ENCODE assay signal across 10 mouse cellular contexts in the genomic region with DNA sequence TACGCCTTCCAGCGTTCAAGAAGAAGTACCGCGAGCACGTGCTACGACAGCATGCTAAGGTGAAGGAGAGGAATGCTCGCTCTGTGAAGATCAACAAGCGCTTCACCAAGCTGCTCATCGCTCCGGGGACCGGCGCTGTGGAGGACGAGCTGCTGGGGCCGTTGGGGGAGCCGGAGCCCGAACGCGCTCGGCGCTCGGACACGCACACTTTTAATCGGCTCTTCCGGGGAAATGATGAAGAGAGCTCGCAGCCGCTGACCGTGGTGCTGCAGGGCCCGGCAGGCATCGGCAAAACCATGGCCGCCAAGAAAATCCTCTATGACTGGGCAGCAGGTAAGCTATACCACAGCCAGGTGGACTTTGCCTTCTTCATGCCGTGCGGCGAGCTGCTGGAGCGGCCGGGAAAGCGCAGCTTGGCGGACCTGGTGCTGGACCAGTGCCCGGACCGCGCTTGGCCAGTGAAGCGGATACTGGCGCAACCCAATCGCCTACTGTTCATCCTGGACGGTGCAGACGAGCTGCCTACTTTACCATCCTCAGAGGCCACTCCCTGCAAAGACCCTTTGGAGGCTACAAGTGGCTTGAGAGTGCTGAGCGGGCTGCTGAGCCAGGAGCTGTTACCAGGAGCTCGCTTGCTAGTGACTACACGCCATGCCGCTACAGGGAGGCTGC. TPM values are rescaled to one million over a fixed set of nuclear protein-coding genes. Genes with fewer than 3 reads are reported as not detected.
A peak's percentile ranks its signal among the peaks of the same experiment; 100 is the strongest.
DNase-seq lines count a peak whose midpoint lies in the region; ATAC-seq and TF ChIP-seq lines count a peak whose summit lies in the region.
"Had no signal": no experiment of that assay in that cellular context is flagged by ENCODE, and none has a peak within 500 bp of the region (broad histone marks: within the 10 kb centered on the region; RNA-seq: fewer than 3 reads in every experiment).

No protein-coding gene starts in this region.

- peak overlapping the region; percentile 62 for H3K4me2 ChIP-seq in heart, embryonic 11.5 days
- peak overlapping the region; percentile 90 for H3K4me2 ChIP-seq in hindbrain, embryonic 13.5 days
- H3K4me2 ChIP-seq in limb, embryonic 15.5 days = peak overlapping the region; percentile 72
- peak overlapping the region; percentile 94 for H3K4me2 ChIP-seq in midbrain, embryonic 16.5 days (ENCODE audit: low read length)

- no peak for DNase-seq in heart, adult 8-10 months (ENCODE audit: low spot score)
- peak; percentile 68 to 79 for DNase-seq in adrenal gland, postnatal 36 days
- no peak for DNase-seq in urinary bladder, postnatal 25 days (ENCODE audit: low spot score)

- WGBS in heart, embryonic 11.5 days (ENCODE audit: insufficient replicate concordance) = under 1% methylated on average over 49 of the region's 49 CpGs
- WGBS in hindbrain, embryonic 13.5 days = under 1% methylated on average over 49 of the region's 49 CpGs
- under 1% methylated on average over 49 of the region's 49 CpGs for WGBS in limb, embryonic 15.5 days
- under 1% methylated on average over 49 of the region's 49 CpGs for WGBS in midbrain, embryonic 16.5 days

- TF ChIP-seq CTCF in embryonic fibroblast, embryonic 13.5 days (IDR thresholded peaks at IDR 0.05; ENCODE audit: borderline replicate concordance, insufficient read depth, low read length) = no peak

- no peak for ATAC-seq in heart, embryonic 11.5 days (replicated peaks; ENCODE audit: insufficient number of reproducible peaks, low FRiP score, low TSS enrichment)
- peak; percentile 54; the same call in 1 of the 2 replicates for ATAC-seq in hindbrain, embryonic 13.5 days (ENCODE audit: low FRiP score)
- no peak for ATAC-seq in limb, embryonic 15.5 days (ENCODE audit: insufficient number of reproducible peaks, low FRiP score, low TSS enrichment, low read depth)
- peak; percentile 64; the same call in 1 of the 2 replicates for ATAC-seq in midbrain, embryonic 16.5 days

- peaks cover 78% of the 10 kb centered on the region for H3K27me3 ChIP-seq in heart, embryonic 11.5 days (ENCODE audit: control insufficient read depth, insufficient read depth, low read length)
- H3K27me3 ChIP-seq in hindbrain, embryonic 13.5 days = peaks cover 79% of the 10 kb centered on the region
- peaks cover 65% of the 10 kb centered on the region for H3K27me3 ChIP-seq in limb, embryonic 15.5 days
- H3K27me3 ChIP-seq in midbrain, embryonic 16.5 days (ENCODE audit: control insufficient read depth, insufficient read depth, low read depth, low read length) = peaks cover 55% of the 10 kb centered on the region

- H3K36me3 ChIP-seq in heart, embryonic 11.5 days (ENCODE audit: control insufficient read depth, insufficient read depth, low read length) = no peaks in the 10 kb centered on the region
- H3K36me3 ChIP-seq in hindbrain, embryonic 13.5 days = no peaks in the 10 kb centered on the region
- H3K36me3 ChIP-seq in limb, embryonic 15.5 days = no peaks in the 10 kb centered on the region
- no peaks in the 10 kb centered on the region for H3K36me3 ChIP-seq in midbrain, embryonic 16.5 days (ENCODE audit: control insufficient read depth, insufficient read depth, low read length)
- H3K36me3 ChIP-seq: G1E had no signal

- TF ChIP-seq POLR2A in embryonic fibroblast, embryonic 13.5 days (IDR thresholded peaks at IDR 0.05; ENCODE audit: low read depth, low read length) = no peak

- no peak overlapping the region for H3K9ac ChIP-seq in heart, embryonic 11.5 days (ENCODE audit: low read depth, low read length)
- peak overlapping the region; percentile 61 for H3K9ac ChIP-seq in hindbrain, embryonic 13.5 days
- H3K9ac ChIP-seq in limb, embryonic 15.5 days = no peak overlapping the region
- peak overlapping the region; percentile 69 for H3K9ac ChIP-seq in midbrain, embryonic 16.5 days (ENCODE audit: low read depth, low read length)

- H3K9me3 ChIP-seq in heart, embryonic 11.5 days (replicated peaks; ENCODE audit: control insufficient read depth, low read length) = no peaks in the 10 kb centered on the region
- no peaks in the 10 kb centered on the region for H3K9me3 ChIP-seq in hindbrain, embryonic 13.5 days
- H3K9me3 ChIP-seq in limb, embryonic 15.5 days = no peaks in the 10 kb centered on the region
- H3K9me3 ChIP-seq in midbrain, embryonic 16.5 days (replicated peaks; ENCODE audit: control insufficient read depth, low read length, poor library complexity, severe bottlenecking) = no peaks in the 10 kb centered on the region

- H3K4me1 ChIP-seq in heart, embryonic 11.5 days (ENCODE audit: control insufficient read depth, insufficient read depth, low read length) = peaks cover 7% of the 10 kb centered on the region; the same call in 1 of the 2 replicates
- H3K4me1 ChIP-seq in embryonic fibroblast, embryonic 13.5 days (ENCODE audit: control insufficient read depth, insufficient read depth, low read length) = 0 out of 2 replicates have a peak, but pooled peaks cover 2% of the 10 kb centered on the region
- peaks cover 25% of the 10 kb centered on the region for H3K4me1 ChIP-seq in hindbrain, embryonic 13.5 days (replicated peaks)
- peaks cover 15% of the 10 kb centered on the region for H3K4me1 ChIP-seq in limb, embryonic 15.5 days
- peaks cover 12% of the 10 kb centered on the region for H3K4me1 ChIP-seq in midbrain, embryonic 16.5 days (ENCODE audit: control insufficient read depth, insufficient read depth, low read length)

- H3K4me3 ChIP-seq in heart, embryonic 11.5 days (ENCODE audit: low read depth, low read length) = peak overlapping the region; percentile 35
- H3K4me3 ChIP-seq in embryonic fibroblast, embryonic 13.5 days (ENCODE audit: insufficient read depth, low read length) = peak overlapping the region; percentile 10
- H3K4me3 ChIP-seq in hindbrain, embryonic 13.5 days = peak overlapping the region; percentile 42
- peak overlapping the region; percentile 35 for H3K4me3 ChIP-seq in limb, embryonic 15.5 days
- H3K4me3 ChIP-seq in midbrain, embryonic 16.5 days (ENCODE audit: low read depth, low read length) = peak overlapping the region; percentile 46

- H3K27ac ChIP-seq in heart, embryonic 11.5 days (ENCODE audit: low read depth, low read length) = no peak overlapping the region
- no peak overlapping the region for H3K27ac ChIP-seq in embryonic fibroblast, embryonic 13.5 days (ENCODE audit: insufficient read depth, low read length)
- H3K27ac ChIP-seq in hindbrain, embryonic 13.5 days = no peak overlapping the region
- no peak overlapping the region for H3K27ac ChIP-seq in limb, embryonic 15.5 days
- no peak overlapping the region for H3K27ac ChIP-seq in midbrain, embryonic 16.5 days (ENCODE audit: low read length)

RNA-seq across cellular contexts. Expression of gene Nlrp6, which starts 1.8 kb away (rescaled TPM):
- not detected in 2 replicates for polyA plus RNA-seq in heart, embryonic 11.5 days (2014; fragmentation: Nextera tagmentation; extraction: Ambion mirVana)
- total RNA-seq in heart, adult 8-10 months (2022) = not detected
- 1 to 10 TPM in 1 of 2 experiments, under 1 TPM in 1; 0.99 to 1.1 TPM for total RNA-seq in adrenal gland, postnatal 36 days (2021)
- not detected in 2 replicates for polyA plus RNA-seq in embryonic fibroblast, embryonic 13.5 days (2011; ENCODE audit: insufficient read length, low read depth, missing spikeins)
- polyA plus RNA-seq in hindbrain, embryonic 13.5 days (2015; fragmentation: Nextera tagmentation; extraction: Ambion mirVana) = 0.09 and 0.12 TPM in 2 replicates
- 0.28 and 0.45 TPM in 2 replicates for polyA plus RNA-seq in limb, embryonic 15.5 days (2015; fragmentation: Nextera tagmentation; extraction: Ambion mirVana)
- polyA plus RNA-seq in midbrain, embryonic 16.5 days (2015; fragmentation: Nextera tagmentation; extraction: Ambion mirVana) = 0.58 and 0.81 TPM in 2 replicates

RNA-seq across cellular contexts. Expression of gene Pgghg, which starts 18.7 kb away (rescaled TPM):
- 11.1 and 12.0 TPM in 2 replicates for polyA plus RNA-seq in heart, embryonic 11.5 days (2014; fragmentation: Nextera tagmentation; extraction: Ambion mirVana)
- total RNA-seq in heart, adult 8-10 months (2022) = 1 to 10 TPM; 3.8 to 5.3 (median 4.3) TPM
- 10 to 100 TPM; 35.8 to 38.1 TPM for total RNA-seq in adrenal gland, postnatal 36 days (2021)
- 14.3 and 19.1 TPM in 2 replicates for polyA plus RNA-seq in embryonic fibroblast, embryonic 13.5 days (2011; ENCODE audit: insufficient read length, low read depth, missing spikeins)
- 8.8 and 10.4 TPM in 2 replicates for polyA plus RNA-seq in hindbrain, embryonic 13.5 days (2015; fragmentation: Nextera tagmentation; extraction: Ambion mirVana)
- 23.1 and 24.9 TPM in 2 replicates for polyA plus RNA-seq in limb, embryonic 15.5 days (2015; fragmentation: Nextera tagmentation; extraction: Ambion mirVana)
- 5.4 and 6.3 TPM in 2 replicates for polyA plus RNA-seq in midbrain, embryonic 16.5 days (2015; fragmentation: Nextera tagmentation; extraction: Ambion mirVana)

RNA-seq across cellular contexts. Expression of gene Cox8b, which starts 22.3 kb away (rescaled TPM):
- 69.2 and 75.4 TPM in 2 replicates for polyA plus RNA-seq in heart, embryonic 11.5 days (2014; fragmentation: Nextera tagmentation; extraction: Ambion mirVana)
- 1,000 to 10,000 TPM; 2,926 to 3,503 (median 3,138) TPM for total RNA-seq in heart, adult 8-10 months (2022)
- total RNA-seq in adrenal gland, postnatal 36 days (2021) = 1,000 to 10,000 TPM in 1 of 2 experiments, 100 to 1,000 TPM in 1; 964 to 1,065 TPM
- not detected in 2 replicates for polyA plus RNA-seq in embryonic fibroblast, embryonic 13.5 days (2011; ENCODE audit: insufficient read length, low read depth, missing spikeins)
- 0.69 TPM in 1 of 2 replicates, not detected in the other for polyA plus RNA-seq in hindbrain, embryonic 13.5 days (2015; fragmentation: Nextera tagmentation; extraction: Ambion mirVana)
- polyA plus RNA-seq in limb, embryonic 15.5 days (2015; fragmentation: Nextera tagmentation; extraction: Ambion mirVana) = 19.6 and 58.3 TPM in 2 replicates
- polyA plus RNA-seq in midbrain, embryonic 16.5 days (2015; fragmentation: Nextera tagmentation; extraction: Ambion mirVana) = not detected in 2 replicates
- total RNA-seq: G1E had no signal
- polyA plus RNA-seq: G1E had no signal

RNA-seq across cellular contexts. Expression of gene Ifitm5, which starts 27.6 kb away (rescaled TPM):
- 0.34 TPM in 1 of 2 replicates, not detected in the other for polyA plus RNA-seq in heart, embryonic 11.5 days (2014; fragmentation: Nextera tagmentation; extraction: Ambion mirVana)
- under 1 TPM in 3 of 4 experiments, not detected in 1; 0.35 to 0.72 (median 0.37) TPM for total RNA-seq in heart, adult 8-10 months (2022)
- total RNA-seq in adrenal gland, postnatal 36 days (2021) = 1 to 10 TPM in 1 of 2 experiments, under 1 TPM in 1; 0.63 to 1.7 TPM
- 3.0 TPM in 1 of 2 replicates, not detected in the other for polyA plus RNA-seq in embryonic fibroblast, embryonic 13.5 days (2011; ENCODE audit: insufficient read length, low read depth, missing spikeins)
- polyA plus RNA-seq in hindbrain, embryonic 13.5 days (2015; fragmentation: Nextera tagmentation; extraction: Ambion mirVana) = 0.36 and 1.7 TPM in 2 replicates
- 46.1 and 62.9 TPM in 2 replicates for polyA plus RNA-seq in limb, embryonic 15.5 days (2015; fragmentation: Nextera tagmentation; extraction: Ambion mirVana)
- polyA plus RNA-seq in midbrain, embryonic 16.5 days (2015; fragmentation: Nextera tagmentation; extraction: Ambion mirVana) = 0.29 and 1.3 TPM in 2 replicates
- total RNA-seq: layer of hippocampus, postnatal 14 days had no signal

RNA-seq across cellular contexts. Expression of gene Gm45717, which starts 33.2 kb away (rescaled TPM):
- 0.46 TPM in 1 of 2 replicates, not detected in the other for polyA plus RNA-seq in heart, embryonic 11.5 days (2014; fragmentation: Nextera tagmentation; extraction: Ambion mirVana)
- total RNA-seq in heart, adult 8-10 months (2022) = not detected
- not detected for total RNA-seq in adrenal gland, postnatal 36 days (2021)
- polyA plus RNA-seq in embryonic fibroblast, embryonic 13.5 days (2011; ENCODE audit: insufficient read length, low read depth, missing spikeins) = not detected in 2 replicates
- polyA plus RNA-seq in hindbrain, embryonic 13.5 days (2015; fragmentation: Nextera tagmentation; extraction: Ambion mirVana) = not detected in 2 replicates
- 0.47 TPM in 1 of 2 replicates, not detected in the other for polyA plus RNA-seq in limb, embryonic 15.5 days (2015; fragmentation: Nextera tagmentation; extraction: Ambion mirVana)
- not detected in 2 replicates for polyA plus RNA-seq in midbrain, embryonic 16.5 days (2015; fragmentation: Nextera tagmentation; extraction: Ambion mirVana)
- total RNA-seq: G1E; layer of hippocampus, postnatal 14 days had no signal
- polyA plus RNA-seq: G1E had no signal

Comparison
In these comparisons a context has a peak if more than half of its experiments do, and no peak if none do; other contexts are left out.
1. ATAC-seq: peak in hindbrain, embryonic 13.5 days (single experiment) and midbrain, embryonic 16.5 days (single experiment); none in heart, embryonic 11.5 days (single experiment) and limb, embryonic 15.5 days (single experiment).
2. H3K9ac ChIP-seq: peak in hindbrain, embryonic 13.5 days (single experiment) and midbrain, embryonic 16.5 days (single experiment); none in heart, embryonic 11.5 days (single experiment) and limb, embryonic 15.5 days (single experiment).
3. DNase-seq: peak in adrenal gland, postnatal 36 days (2 of 2); none in heart, adult 8-10 months (single experiment) and urinary bladder, postnatal 25 days (single experiment).
4. RNA of gene Cox8b, which starts 22.3 kb away (polyA plus RNA-seq): 69.2 to 75.4 TPM in heart, embryonic 11.5 days and 19.6 to 58.3 TPM in limb, embryonic 15.5 days; 0.69 TPM in hindbrain, embryonic 13.5 days, not detected in embryonic fibroblast, embryonic 13.5 days and not detected in midbrain, embryonic 16.5 days; every median in the first group is over 10 times any median in the second.
5. Peak in every context shown above with its lines, with median percentiles within 50 percentile points of each other: H3K4me2 ChIP-seq and H3K4me3 ChIP-seq.